Mouse (Mus musculus) CD4-positive, CD25-positive, alpha-beta regulatory T cell, adult 4 months (primary cell): ENCODE measurements at regions not wholly inside any gene's neighbourhood (a gene's known extent, or its start where the extent isn't known, plus 50 kb on each side); places are given as distances from the start of the nearest gene placed in this dataset.
"Not testable (repeated sequence)": the region's sequence is repeated elsewhere in the genome, so short reads cannot be mapped to it uniquely, and the experiment has no call there.

Source experiments
- ATAC-seq: one replicate; pipeline ENCODE4 v1.8.0; 2017

- ATAC-seq: no peak
These were observed 754.0 kb upstream of the Slc39a10 start for GRCm38 (mm10) chr1:47646681-47647080.

GRCm38 (mm10) chr1:47606597-47606996 is 713.9 kb upstream of the Slc39a10 start:
- ATAC-seq: no peak

GRCm38 (mm10) chr1:47603989-47604360 is 711.3 kb upstream of the Slc39a10 start:
- no peak for ATAC-seq

- ATAC-seq: no peak
These were observed 710.8 kb upstream of the Slc39a10 start for GRCm38 (mm10) chr1:47603294-47603988.

- ATAC-seq: not testable (repeated sequence)
These were observed 701.0 kb upstream of the Slc39a10 start for GRCm38 (mm10) chr1:47593641-47594040.

- ATAC-seq: no peak
These were observed 653.0 kb upstream of the Slc39a10 start for GRCm38 (mm10) chr1:47545606-47546005.

GRCm38 (mm10) chr1:47511426-47511825 is 618.8 kb upstream of the Slc39a10 start:
- ATAC-seq: no peak

- ATAC-seq: no peak
These were observed 615.1 kb upstream of the Slc39a10 start for GRCm38 (mm10) chr1:47507801-47508200.

GRCm38 (mm10) chr1:47488581-47489204 is 596.0 kb upstream of the Slc39a10 start:
- no peak for ATAC-seq

GRCm38 (mm10) chr1:47486087-47486486 is 593.4 kb upstream of the Slc39a10 start:
- no peak for ATAC-seq

- no peak for ATAC-seq
These were observed 586.4 kb upstream of the Slc39a10 start for GRCm38 (mm10) chr1:47479059-47479458.

GRCm38 (mm10) chr1:47466573-47467253 is 574.1 kb upstream of the Slc39a10 start:
- no peak for ATAC-seq

GRCm38 (mm10) chr1:47448737-47449489 is 556.3 kb upstream of the Slc39a10 start:
- ATAC-seq: no peak

- ATAC-seq: no peak
These were observed 555.4 kb upstream of the Slc39a10 start for GRCm38 (mm10) chr1:47448070-47448469.

GRCm38 (mm10) chr1:47446021-47446420 is 553.4 kb upstream of the Slc39a10 start:
- ATAC-seq: no peak

GRCm38 (mm10) chr1:47432829-47433228 is 540.2 kb upstream of the Slc39a10 start:
- no peak for ATAC-seq

- ATAC-seq: no peak
These were observed 512.5 kb upstream of the Slc39a10 start for GRCm38 (mm10) chr1:47405164-47405563.

- no peak for ATAC-seq
These were observed 493.9 kb upstream of the Slc39a10 start for GRCm38 (mm10) chr1:47386579-47386978.

GRCm38 (mm10) chr1:47378795-47379194 is 486.1 kb upstream of the Slc39a10 start:
- no peak for ATAC-seq

- ATAC-seq: no peak
These were observed 447.2 kb upstream of the Slc39a10 start for GRCm38 (mm10) chr1:47339718-47340439.

GRCm38 (mm10) chr1:47310572-47311075 is 418.0 kb upstream of the Slc39a10 start:
- ATAC-seq: no peak

GRCm38 (mm10) chr1:47306961-47307360 is 414.3 kb upstream of the Slc39a10 start:
- ATAC-seq: no peak
